Mouse (Mus musculus) Muller cell, postnatal 12 days (primary cell): Measurements from ENCODE around the gene Ucma.
A peak's percentile ranks its signal among the peaks of the same experiment; 100 is the strongest.

Experiments used
- DNase-seq: peaks from one replicate; pipeline ENCODE4 v3.0.0-alpha.2; 2015; ENCODE audit errors: inconsistent ontology term

Ucma gene

DNA sequence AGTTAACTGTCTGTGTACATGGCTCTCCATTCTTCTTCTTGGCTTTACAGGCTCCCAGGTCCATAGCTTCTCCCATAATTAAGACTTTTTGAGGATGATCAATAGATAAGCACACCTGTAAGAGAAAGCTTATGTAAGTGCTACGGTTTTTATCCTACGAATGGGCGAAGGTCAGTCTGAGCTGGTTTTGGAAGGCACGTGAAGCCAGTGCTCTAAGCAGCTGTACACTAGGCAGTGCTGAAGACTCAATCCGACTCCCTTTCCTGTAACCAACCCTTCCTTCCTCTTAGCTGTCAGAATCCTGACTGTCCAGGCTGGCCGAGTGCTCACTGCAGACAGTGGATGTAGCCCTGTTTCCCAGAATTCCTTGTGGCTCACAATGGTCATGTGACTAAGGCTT is 25.3 kb downstream of the Ucma start:
- no peak for DNase-seq

DNA sequence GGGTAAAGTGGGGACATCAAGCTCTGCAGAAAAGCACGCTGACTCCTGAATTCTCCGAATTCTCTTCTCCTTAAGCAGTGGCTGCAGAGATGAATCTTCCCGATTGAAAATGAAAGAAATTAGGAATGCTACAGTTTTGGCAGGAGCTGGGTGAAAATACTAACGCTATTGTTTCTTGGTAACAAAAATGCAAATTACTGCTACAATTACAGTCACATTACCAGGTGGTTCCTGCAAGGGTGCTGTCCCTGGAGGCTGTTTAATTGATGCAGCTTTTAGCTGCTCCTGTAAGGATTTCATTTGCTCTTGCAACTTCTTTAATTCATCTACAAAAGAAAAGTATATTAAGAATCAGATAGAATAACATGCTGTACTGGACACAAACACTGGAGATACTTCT is 31.2 kb downstream of the Ucma start:
- peak; percentile 52 for DNase-seq

DNA sequence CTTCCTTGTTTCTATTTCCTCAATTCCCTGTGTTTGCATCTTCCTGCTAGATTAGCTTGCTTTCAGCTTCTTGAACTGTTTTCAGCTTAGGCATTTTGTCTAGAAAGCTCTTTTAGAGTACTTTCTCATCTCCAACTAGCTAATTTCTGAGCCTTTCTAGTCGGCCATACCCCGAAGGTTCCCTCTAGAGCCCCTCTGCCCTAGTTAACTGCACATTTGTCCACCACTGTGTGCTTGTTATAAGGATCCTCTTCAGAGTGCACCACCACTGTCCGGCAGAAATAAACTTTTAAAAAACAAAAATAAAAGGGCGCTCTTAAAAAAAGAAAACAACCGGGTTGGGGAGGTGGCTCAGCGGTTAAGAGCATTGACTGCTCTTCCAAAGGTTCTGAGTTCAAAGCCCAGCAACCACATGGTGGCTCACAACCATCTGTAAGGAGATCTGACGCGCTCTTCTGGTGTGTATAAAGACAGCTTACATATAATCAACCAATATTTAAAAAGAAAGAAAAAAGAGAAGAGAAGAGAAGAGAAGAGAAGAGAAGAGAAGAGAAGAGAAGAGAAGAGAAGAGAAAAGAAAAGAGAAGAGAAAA is 36.1 kb downstream of the Ucma start:
- no peak for DNase-seq

DNA sequence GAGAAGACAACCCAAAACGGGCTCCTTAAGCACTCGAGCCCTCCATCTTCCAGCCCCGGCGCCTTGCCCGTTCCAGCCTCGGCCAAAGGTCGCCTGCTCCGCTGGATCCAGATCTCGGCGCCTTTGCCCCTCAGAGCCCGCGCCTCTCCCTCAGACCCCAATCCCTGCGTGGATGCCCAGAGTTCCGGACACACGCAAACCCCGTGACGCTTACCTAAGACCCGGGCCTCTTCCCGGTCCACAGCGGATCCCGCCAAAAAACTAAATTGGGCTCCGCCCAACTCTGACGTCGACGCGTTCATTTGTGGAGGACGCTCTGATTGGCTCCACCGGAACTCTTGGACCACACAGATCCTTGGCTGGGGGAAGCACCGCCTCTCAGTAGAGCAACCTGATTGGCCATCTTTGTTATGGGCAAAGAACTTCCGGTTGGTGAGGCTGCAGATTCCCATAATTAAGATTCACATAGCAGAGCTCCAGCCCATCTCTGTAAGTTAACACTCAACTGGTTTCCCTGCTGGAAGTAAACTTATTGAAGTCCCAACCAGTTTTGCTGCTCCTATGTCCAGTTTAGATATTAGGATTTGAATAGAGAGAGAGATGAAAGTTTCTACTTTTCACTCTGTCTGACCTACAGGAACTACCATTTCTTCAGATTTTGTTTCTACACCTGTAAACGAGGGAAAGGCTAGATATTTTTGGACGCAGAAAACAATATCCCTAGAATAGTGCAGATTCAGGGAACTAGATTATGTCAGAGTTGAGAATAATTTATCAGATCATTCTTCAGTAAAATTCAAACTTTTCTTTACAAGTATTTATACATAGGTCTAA is 36.8 kb downstream of the Ucma start, which contains the start of gene Mcm10:
Gene Mcm10, minus strand, starts transcription at position 301 of the 834 bp plus-strand sequence.
- DNase-seq = peak; percentile 95

DNA sequence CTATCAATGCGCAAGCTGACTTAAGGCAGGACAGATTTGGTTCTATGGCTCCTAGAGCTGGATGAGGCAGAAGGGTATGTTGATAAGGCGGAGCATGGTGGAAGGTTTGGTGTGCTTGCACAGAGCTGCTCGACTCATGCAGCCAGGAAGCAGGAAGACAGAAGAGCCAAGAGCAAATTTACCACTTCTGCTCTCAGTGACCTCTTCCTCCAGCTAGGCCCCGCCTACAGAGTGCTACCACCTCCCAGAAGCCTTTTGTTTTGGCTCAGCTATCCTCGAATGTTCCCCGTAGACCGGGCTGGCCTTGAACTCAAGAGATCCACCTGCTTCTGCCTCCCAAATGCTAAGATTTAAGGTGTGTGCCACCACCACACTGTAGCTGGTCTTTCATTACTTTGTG is 38.7 kb downstream of the Ucma start:
- DNase-seq = no peak

DNA sequence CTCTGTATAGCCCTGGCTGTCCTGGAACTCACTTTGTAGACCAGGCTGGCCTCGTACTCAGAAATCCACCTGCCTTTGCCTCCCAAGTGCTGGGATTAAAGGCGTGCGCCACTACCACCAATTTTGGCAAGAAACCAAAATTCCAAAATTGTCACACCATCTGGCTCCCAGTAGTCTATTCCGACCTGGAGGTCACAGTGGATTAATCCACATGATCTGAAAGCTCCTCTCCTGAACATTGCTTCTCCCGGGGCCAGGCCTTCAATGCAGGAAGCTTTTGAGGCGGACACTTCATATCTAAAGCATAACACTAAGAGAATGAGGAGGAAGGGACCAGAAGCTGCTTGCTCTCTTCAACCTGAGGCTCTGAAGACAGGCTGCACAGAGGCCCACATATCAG is 39.6 kb downstream of the Ucma start:
- no peak for DNase-seq

DNA sequence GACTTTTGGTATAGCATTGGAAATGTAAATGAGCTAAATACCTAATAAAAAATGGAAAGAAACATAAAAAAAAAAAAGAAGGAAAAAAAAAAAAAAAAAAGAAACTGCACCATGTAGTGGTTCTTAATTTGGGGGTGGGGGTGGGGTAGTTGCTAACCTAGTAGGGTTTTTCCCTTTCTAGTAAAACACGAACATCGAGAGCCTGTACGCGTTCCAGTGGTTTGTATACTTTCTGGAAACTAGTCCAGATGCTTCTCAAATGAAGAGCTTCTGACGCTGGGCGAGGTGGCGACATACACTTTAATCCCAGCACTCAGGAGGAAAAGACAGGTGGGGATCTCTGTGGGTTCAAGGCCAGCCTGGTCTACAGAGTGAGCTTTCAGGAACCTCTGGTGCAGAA is 41.0 kb downstream of the Ucma start:
- DNase-seq = no peak

DNA sequence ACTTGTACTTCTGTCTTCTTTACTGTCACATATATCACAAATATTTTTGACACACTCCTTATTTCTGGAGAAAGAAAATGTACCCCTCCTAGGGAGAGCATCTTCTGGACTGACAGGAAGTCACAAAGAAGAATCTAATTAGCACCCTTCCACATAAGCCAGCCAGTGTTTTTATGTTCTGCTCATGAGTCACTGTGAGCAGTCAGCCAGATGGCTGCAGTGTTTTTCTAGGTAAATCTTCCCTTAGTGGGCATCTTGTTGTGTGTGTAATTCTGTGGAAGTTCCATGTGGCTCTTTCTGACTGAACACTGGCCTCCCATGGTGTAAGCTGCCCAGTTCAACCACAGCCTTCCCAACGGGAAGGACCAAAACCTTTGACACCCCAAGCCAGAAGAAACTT is 43.8 kb downstream of the Ucma start:
- no peak for DNase-seq

DNA sequence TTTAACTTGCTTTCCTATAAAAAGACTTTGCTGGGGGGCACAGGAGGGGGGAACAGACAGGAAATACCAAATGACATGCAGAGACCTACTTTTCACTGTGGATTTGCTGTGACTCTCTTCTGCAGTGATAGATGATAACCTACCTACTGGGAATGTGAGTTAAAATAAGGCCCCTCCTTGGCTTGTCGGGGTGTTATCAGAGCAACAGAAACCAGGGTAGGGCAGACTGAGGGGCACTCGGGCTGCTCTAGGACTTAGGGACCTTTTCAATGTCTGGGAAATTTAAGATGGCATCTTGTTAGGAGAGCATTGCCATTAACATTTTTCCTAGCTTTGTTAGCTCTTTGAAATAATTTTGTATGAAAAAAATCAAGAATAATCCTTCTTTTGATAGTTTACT is 47.4 kb downstream of the Ucma start:
- DNase-seq = no peak

DNA sequence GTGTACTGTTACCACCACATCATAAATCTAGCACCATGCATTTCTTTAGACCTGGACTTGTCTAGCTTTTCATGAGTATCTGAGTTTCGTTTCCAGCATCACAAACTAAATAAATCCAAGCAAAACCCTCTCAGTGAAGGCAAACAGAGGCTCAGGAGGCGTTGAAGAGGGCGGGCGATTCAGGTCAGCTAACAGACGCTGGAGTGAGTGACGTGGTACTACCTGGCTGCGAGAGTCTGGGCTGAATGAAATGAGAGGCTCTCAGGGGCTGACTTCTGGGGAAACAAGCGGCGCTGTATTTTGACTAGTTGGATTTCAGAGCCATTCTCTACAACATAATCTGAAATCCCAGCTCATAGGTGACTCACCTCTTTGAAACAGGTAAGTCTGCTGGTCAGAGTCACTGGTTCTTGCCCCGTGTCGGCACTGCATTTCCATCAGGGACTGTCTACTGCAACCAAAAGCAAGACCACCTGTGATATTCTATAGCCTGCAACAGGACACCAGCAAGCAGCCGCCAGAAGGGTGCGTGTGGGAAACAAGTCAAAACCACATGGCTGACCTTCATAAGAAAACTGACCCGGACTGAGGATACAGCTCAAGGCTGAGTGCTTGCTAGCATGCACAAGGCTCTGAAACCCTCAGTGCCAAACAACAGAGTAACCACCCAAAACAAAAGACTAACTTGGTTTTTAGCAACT is 47.9 kb downstream of the Ucma start:
- DNase-seq = no peak

DNA sequence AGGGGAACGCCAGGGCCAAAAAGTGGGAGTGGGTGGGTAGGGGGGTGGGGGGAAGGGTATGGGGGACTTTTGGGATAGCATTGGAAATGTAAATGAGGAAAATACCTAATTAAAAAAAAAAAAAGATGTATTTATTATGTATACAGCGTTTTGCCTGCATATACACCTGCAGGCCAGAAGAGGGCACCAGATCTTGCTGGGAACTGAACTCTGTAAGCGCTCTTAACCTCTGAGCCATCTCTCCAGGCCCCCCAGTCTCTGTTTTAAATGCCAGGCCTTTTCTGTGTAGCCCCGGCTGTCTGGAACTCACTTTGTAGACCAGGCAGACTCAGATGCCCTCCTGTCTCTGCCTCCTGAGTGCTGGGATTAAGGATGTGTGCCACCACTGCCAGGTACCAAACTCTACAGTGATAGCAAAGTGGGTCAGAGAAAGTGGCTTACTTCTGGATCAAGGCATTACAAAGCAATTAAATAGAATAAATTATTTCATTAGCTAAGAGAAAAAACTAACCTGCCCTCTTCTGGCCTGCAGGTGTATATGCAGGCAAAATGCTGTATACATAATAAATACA is 49.3 kb downstream of the Ucma start:
- no peak for DNase-seq

DNA sequence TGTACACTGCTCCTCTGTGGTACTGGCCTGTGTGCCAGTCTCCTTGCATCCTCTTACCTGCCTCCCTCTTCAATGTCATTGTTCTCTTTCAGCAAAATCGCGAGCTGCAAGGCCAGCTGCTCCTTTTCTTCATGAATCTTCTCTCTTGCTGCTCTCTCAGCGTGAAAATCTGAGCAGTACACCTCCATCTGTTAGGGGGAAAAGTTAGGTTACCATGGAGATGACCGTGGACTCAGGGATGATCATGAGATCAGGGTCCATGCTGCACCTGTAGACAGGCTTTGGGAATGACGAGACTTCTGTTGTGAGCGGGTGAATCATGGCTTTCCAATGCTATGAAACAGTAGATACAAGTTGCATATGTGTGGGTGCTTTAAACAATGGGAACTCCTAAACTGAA is 51.1 kb downstream of the Ucma start:
- DNase-seq = no peak

DNA sequence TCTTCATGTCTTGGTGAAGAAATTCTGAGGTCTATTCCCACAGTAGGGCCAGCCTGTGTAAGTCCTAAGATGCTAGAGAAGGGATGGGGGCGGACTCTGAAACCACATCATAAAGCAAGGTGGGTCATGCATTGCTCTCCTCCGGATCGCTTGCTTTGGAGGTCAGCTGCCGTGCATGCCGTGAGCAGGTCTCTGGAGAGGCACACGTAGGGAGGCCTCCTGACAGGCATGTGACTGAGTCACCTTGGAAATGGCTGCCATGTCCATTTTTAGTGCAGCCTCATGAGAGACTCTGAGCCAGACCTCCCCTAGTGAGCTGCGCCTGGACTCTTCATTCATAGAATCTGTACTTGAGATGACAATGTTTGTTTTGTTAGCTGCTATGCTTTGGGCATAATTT is 52.1 kb downstream of the Ucma start:
- DNase-seq = no peak

DNA sequence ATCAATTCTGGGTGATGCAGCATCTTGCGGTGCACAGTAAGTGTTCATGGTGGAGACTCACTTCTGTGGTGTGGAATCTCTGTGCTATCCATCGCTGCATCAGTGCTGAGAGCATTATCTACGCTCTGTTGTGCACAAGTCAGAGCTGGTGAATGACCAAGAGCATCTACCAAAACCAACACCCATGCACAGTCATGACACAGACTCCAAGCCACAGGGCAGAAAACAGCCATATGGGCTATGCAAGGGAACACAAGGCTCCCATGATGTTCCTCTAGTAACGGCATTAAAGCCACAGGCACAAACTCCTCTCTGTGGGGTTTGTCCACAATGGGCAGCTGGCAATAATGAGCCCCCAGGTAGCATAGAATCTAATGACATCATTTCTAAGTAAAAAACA is 53.9 kb downstream of the Ucma start:
- no peak for DNase-seq

DNA sequence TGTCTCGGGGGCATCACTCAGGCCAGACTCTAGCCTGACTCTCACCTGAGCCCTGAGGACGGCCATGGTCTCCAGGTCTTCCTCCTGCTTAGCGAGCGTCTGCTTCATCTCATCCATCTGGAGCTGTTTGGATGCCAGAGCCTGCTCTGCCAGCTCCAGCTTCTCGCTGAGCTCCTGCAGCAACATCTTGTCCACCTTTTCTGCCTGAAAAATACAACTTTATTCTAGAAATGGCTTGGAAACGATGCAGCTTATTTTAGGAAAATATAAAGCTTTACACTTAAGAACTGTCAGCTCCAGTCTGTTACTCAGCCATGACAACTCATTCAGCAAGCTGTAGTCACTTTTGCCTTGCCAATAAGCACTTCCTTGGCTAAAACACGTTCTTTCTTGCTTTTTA is 55.3 kb downstream of the Ucma start:
- DNase-seq = no peak

DNA sequence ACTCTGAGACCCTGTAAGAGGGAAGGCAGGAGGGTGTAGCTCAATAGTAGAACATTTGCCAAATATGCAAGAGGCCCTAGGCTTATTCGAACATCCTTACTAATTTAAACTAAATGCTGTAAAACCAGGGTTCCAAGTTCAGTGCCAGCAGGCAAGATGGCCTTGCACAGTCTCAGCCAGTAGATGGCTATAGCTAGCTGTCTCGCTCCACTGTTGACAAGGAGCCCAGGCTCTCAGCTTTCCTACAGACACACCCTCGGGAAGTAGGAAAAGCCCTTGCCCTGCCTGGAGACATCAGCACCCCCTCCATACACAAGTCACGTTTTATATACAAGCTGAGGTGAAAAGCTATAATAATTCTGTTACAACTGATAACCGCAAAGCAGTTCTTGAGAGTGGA is 56.7 kb downstream of the Ucma start:
- no peak for DNase-seq

DNA sequence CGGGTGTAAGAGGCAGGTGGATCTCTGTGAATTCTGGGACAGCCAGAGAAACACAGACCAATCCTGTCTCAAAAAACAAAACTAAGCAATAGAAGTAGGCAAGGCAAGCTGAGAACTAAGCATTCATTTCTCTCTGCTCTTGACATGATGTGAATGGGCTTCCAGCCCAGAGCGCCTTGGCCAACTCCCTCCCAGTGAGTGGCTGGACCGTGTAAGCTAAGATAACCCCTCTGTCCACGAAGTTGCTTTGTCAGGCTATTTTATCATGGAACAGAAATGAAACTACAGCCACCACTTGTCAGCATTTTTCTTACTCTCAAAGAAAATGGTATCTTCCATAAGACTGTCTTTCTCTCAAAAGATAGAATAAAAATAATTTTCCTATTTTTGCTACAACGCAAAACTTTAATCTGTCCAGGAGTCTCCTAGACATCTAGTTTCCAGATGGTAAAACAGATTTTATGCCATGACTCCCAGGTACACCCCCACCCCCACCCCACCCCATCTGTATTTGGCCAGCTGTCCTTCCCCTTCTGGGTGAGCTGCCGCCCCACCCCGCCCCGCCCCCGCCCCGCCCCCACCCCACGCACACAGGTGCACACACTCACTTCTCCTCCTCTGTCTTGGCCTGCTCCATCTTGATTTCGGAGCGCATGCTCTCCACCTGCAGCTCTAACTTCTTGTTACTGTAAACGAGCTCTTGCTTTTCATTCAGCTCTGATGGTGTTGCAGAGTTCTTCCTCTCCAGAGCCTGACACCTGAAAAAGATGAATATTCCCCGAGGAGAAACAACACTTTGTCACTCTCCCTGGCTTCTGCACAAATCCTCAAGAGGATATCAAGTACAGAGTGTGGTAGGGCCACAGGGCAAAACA is 57.9 kb downstream of the Ucma start:
- no peak for DNase-seq

DNA sequence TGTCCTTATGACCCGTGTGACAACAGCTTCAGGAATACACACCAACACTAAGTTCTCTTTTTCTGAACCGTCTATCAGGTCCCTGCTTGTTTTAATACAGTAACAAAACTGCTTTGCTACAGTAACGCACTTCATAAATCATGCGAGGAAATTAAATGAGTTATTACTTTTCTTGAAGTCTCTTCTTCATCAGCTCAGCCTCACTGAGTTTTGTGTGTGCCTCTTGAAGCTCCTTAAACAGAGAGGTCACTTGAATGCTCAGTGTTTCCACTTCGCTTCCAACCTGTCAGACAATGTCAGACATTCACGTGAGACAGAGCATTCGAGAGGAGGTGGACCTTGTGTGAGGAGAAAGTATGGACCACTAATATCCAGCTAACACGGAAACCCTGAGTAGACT is 58.9 kb downstream of the Ucma start:
- DNase-seq = no peak

DNA sequence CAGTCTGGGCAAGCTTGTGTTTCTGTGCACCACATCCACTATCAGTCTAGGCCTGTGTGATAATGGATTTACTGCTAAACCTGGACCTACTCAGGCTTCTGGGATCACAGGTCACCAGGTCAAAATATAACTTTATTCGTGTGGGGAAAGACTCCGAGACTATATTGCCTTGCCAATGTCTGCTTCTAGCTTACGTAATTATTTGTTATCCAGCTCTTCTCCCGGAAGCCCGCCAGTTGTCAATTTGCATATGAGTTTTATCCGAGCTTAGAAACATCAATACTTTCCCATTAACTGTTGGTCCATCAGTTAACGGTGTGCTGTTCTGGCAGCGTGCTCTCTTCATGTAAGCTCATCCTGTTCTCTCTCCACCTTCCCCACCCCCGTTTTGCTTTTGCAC is 59.3 kb downstream of the Ucma start:
- no peak for DNase-seq
